Mouse (Mus musculus): ENCODE results near the gene Grip2. TPM values are rescaled to one million over a fixed set of nuclear protein-coding genes. Genes with fewer than 3 reads are reported as not detected.
A peak's percentile ranks its signal among the peaks of the same experiment; 100 is the strongest.

The Grip2 gene
- total and polyA plus RNA-seq, 2 experiments from 2014 or later = 7.8 to 29.7 TPM

GRCm38 (mm10) chr6:91832863-91833440 lies 5.9 kb upstream of the Grip2 start:
- 62% methylated on average over 3 of the region's 3 CpGs for WGBS
- Histone ChIP-seq H3K27ac (ENCODE audit: low read depth, low read length) (no peak overlapping the region), H3K9me3 (ENCODE audit: low read length) (no peaks in the 10 kb centered on the region), H3K4me2 (ENCODE audit: low read depth, low read length, poor library complexity, severe bottlenecking) (no peak overlapping the region), H3K36me3 (ENCODE audit: insufficient read depth, low read length) (no peaks in the 10 kb centered on the region), H3K9ac (replicated peaks; ENCODE audit: low read length, poor library complexity, severe bottlenecking) (no peak overlapping the region), H3K4me1 (ENCODE audit: insufficient read depth, low read length) (no peaks in the 10 kb centered on the region), H3K4me3 (ENCODE audit: low read depth, low read length) (no peak overlapping the region), H3K27me3 (ENCODE audit: insufficient read depth, low read length) (no peaks in the 10 kb centered on the region)
- no peak for TF ChIP-seq CTCF (IDR thresholded peaks at IDR 0.05)
- DNase-seq (ENCODE audit: low spot score) = no peak
- no peak for ATAC-seq (ENCODE audit: low FRiP score)

- WGBS = 66% methylated on average over 5 of the region's 5 CpGs
- no peak for ATAC-seq (ENCODE audit: low FRiP score)
- no peak for TF ChIP-seq CTCF (IDR thresholded peaks at IDR 0.05)
- no peaks in the 10 kb centered on the region for H3K4me1 ChIP-seq (ENCODE audit: insufficient read depth, low read length)
- H3K27me3 ChIP-seq (ENCODE audit: insufficient read depth, low read length) = no peaks in the 10 kb centered on the region
- no peak overlapping the region for H3K27ac ChIP-seq (ENCODE audit: low read depth, low read length)
- no peaks in the 10 kb centered on the region for H3K9me3 ChIP-seq (ENCODE audit: low read length)
- no peak overlapping the region for H3K4me2 ChIP-seq (ENCODE audit: low read depth, low read length, poor library complexity, severe bottlenecking)
- no peaks in the 10 kb centered on the region for H3K36me3 ChIP-seq (ENCODE audit: insufficient read depth, low read length)
- DNase-seq (ENCODE audit: low spot score) = no peak
- no peak overlapping the region for H3K9ac ChIP-seq (replicated peaks; ENCODE audit: low read length, poor library complexity, severe bottlenecking)
- no peak overlapping the region for H3K4me3 ChIP-seq (ENCODE audit: low read depth, low read length)
Observed at GRCm38 (mm10) chr6:91827926-91828325, 876 bp upstream of the Grip2 start.

GRCm38 (mm10) chr6:91818271-91818670 lies 8.8 kb downstream of the Grip2 start:
- no peak for ATAC-seq (ENCODE audit: low FRiP score)
- no peak for TF ChIP-seq CTCF (IDR thresholded peaks at IDR 0.05)
- Histone ChIP-seq H3K4me2 (ENCODE audit: low read depth, low read length, poor library complexity, severe bottlenecking) (no peak overlapping the region), H3K36me3 (ENCODE audit: insufficient read depth, low read length) (0 out of 2 replicates have a peak, but pooled peaks cover 2% of the 10 kb centered on the region), H3K27ac (ENCODE audit: low read depth, low read length) (no peak overlapping the region), H3K4me1 (ENCODE audit: insufficient read depth, low read length) (no peaks in the 10 kb centered on the region), H3K9ac (replicated peaks; ENCODE audit: low read length, poor library complexity, severe bottlenecking) (no peak overlapping the region), H3K27me3 (ENCODE audit: insufficient read depth, low read length) (no peaks in the 10 kb centered on the region), H3K4me3 (ENCODE audit: low read depth, low read length) (no peak overlapping the region), H3K9me3 (ENCODE audit: low read length) (no peaks in the 10 kb centered on the region)
- no peak for DNase-seq (ENCODE audit: low spot score)
- 76% methylated on average over 8 of the region's 8 CpGs for WGBS

GRCm38 (mm10) chr6:91815976-91816375 lies 11.1 kb downstream of the Grip2 start:
- 90% methylated on average over 6 of the region's 6 CpGs for WGBS
- Histone ChIP-seq H3K27ac (ENCODE audit: low read depth, low read length) (no peak overlapping the region), H3K36me3 (ENCODE audit: insufficient read depth, low read length) (0 out of 2 replicates have a peak, but pooled peaks cover 1% of the 10 kb centered on the region), H3K4me1 (ENCODE audit: insufficient read depth, low read length) (no peaks in the 10 kb centered on the region), H3K4me2 (ENCODE audit: low read depth, low read length, poor library complexity, severe bottlenecking) (no peak overlapping the region), H3K9ac (replicated peaks; ENCODE audit: low read length, poor library complexity, severe bottlenecking) (no peak overlapping the region), H3K9me3 (ENCODE audit: low read length) (no peaks in the 10 kb centered on the region), H3K4me3 (ENCODE audit: low read depth, low read length) (no peak overlapping the region), H3K27me3 (ENCODE audit: insufficient read depth, low read length) (no peaks in the 10 kb centered on the region)
- no peak for TF ChIP-seq CTCF (IDR thresholded peaks at IDR 0.05)
- DNase-seq (ENCODE audit: low spot score) (no peak), ATAC-seq (ENCODE audit: low FRiP score) (no peak)

GRCm38 (mm10) chr6:91813611-91814010 lies 13.4 kb downstream of the Grip2 start:
- Histone ChIP-seq H3K9ac (replicated peaks; ENCODE audit: low read length, poor library complexity, severe bottlenecking) (no peak overlapping the region), H3K27ac (ENCODE audit: low read depth, low read length) (no peak overlapping the region), H3K9me3 (ENCODE audit: low read length) (no peaks in the 10 kb centered on the region), H3K36me3 (ENCODE audit: insufficient read depth, low read length) (no peaks in the 10 kb centered on the region), H3K4me1 (ENCODE audit: insufficient read depth, low read length) (no peaks in the 10 kb centered on the region), H3K27me3 (ENCODE audit: insufficient read depth, low read length) (no peaks in the 10 kb centered on the region), H3K4me2 (ENCODE audit: low read depth, low read length, poor library complexity, severe bottlenecking) (no peak overlapping the region), H3K4me3 (ENCODE audit: low read depth, low read length) (no peak overlapping the region)
- WGBS = 93% methylated on average over 3 of the region's 3 CpGs
- DNase-seq (ENCODE audit: low spot score) = peak; percentile 35
- TF ChIP-seq CTCF (IDR thresholded peaks at IDR 0.05) = no peak
- no peak for ATAC-seq (ENCODE audit: low FRiP score)

- Histone ChIP-seq H3K4me3 (ENCODE audit: low read depth, low read length) (no peak overlapping the region), H3K27ac (ENCODE audit: low read depth, low read length) (no peak overlapping the region), H3K4me1 (ENCODE audit: insufficient read depth, low read length) (peaks cover 4% of the 10 kb centered on the region; the same call in 1 of the 2 replicates), H3K9ac (replicated peaks; ENCODE audit: low read length, poor library complexity, severe bottlenecking) (no peak overlapping the region), H3K27me3 (ENCODE audit: insufficient read depth, low read length) (no peaks in the 10 kb centered on the region), H3K4me2 (ENCODE audit: low read depth, low read length, poor library complexity, severe bottlenecking) (no peak overlapping the region), H3K36me3 (ENCODE audit: insufficient read depth, low read length) (no peaks in the 10 kb centered on the region), H3K9me3 (ENCODE audit: low read length) (no peaks in the 10 kb centered on the region)
- TF ChIP-seq CTCF (IDR thresholded peaks at IDR 0.05) = no peak
- ATAC-seq (ENCODE audit: low FRiP score) (no peak), DNase-seq (ENCODE audit: low spot score) (no peak)
- WGBS = 39% methylated on average over 1 of the region's 1 CpGs
Observed at GRCm38 (mm10) chr6:91810007-91810406, 17.0 kb downstream of the Grip2 start.
